Mouse (Mus musculus) olfactory bulb, adult 2 months (tissue): Measurements from ENCODE around the gene Comp. TPM values are rescaled to one million over a fixed set of nuclear protein-coding genes. Genes with fewer than 3 reads are reported as not detected.

ENCODE experiments used
- H3K27ac ChIP-seq: fragments of 200-500 bp; 2 replicates; pipeline ENCODE4 v1.5.1; 2012; ENCODE audit warnings: low read depth, low read length; ENCODE audit not compliant: insufficient read depth
- H3K4me1 ChIP-seq: fragments of 200-500 bp; 2 replicates; pipeline ENCODE4 v1.6.1; 2012; ENCODE audit warnings: low read length; ENCODE audit not compliant: control insufficient read depth, insufficient read depth
- H3K4me3 ChIP-seq: fragments of 200-500 bp; 2 replicates; pipeline ENCODE4 v1.5.1; 2012; ENCODE audit warnings: mild to moderate bottlenecking, low read depth, low read length, moderate library complexity; ENCODE audit not compliant: insufficient read depth
- CTCF ChIP-seq: fragments of 200-500 bp; IDR thresholded peaks from 2 replicates; pipeline ENCODE4 v1.5.1; 2012; ENCODE audit warnings: low read depth, mild to moderate bottlenecking, low read length, moderate library complexity; ENCODE audit not compliant: insufficient read depth
- POLR2A ChIP-seq: fragments of 200-500 bp; IDR thresholded peaks from 2 replicates; pipeline ENCODE4 v1.6.1; 2012; ENCODE audit warnings: mild to moderate bottlenecking, low read depth, low read length, moderate library complexity; ENCODE audit not compliant: insufficient read depth
- WGBS: fragments of 180-500 bp; shearing (Covaris S2); methylation state at CpG from one replicate; pipeline ENCODE4 v1.1.7; 2018; 5-methylcytosine and 5-hydroxymethylcytosine counted together
- polyA plus RNA-seq: library from polyadenylated mRNA; stranded (reverse); fragments of >200 nt; gene quantifications from 2 replicates; pipeline ENCODE4 v1.2.4, GENCODE M21; 2012; ENCODE audit warnings: low replicate concordance; ENCODE audit not compliant: missing spikeins, insufficient read depth, insufficient read length

The Comp gene
- polyA plus RNA-seq, result not detected in 2 replicates

DNA sequence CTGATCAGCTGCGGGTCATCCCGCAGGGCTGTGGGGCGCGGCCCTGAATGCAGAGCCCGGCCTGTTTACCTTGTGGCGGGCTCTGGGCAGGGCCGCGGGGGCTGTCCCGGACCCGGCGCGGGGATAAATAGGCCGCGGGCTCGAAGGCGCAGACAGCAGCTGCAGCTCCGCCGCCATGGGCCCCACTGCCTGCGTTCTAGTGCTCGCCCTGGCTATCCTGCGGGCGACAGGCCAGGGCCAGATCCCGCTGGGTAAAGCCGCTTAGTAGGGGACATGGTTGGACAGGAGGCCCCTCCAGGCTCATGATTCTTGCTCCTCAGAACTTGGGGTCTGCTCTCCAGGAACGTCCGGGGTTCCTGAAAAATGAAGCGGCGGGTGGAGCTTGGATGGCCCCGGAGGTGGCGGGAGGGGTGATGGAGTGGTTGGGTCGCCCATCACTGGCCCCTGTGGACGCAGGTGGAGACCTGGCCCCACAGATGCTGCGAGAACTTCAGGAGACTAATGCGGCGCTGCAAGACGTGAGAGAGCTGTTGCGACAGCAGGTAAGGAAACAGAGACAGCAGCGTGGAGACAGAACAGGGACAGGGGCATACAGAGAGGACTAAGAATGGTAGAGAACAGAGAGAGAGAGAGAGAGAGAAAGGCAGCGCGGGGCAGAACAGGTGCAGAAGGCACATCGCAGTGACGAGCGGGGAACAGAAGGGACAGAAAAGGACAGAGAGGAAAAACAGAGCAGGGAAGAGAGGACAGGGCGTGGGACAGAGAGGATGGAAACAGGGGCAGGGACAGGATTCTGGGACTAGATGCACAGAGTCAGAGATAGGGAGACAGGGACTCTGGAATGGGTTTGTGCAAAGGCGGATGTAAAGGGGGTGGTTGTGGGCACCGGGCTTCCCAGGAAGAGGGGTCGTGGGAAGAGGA, at the start of gene Comp:
Gene Comp, plus strand, starts transcription at position 162 of the 921 bp plus-strand sequence.
- WGBS, result 9% methylated on average over 47 of the region's 47 CpGs
- Histone ChIP-seq H3K4me3 (peak within 1 kb of the TSS; percentile 11; the same call in 1 of the 2 replicates), H3K27ac (no peak within 1 kb of the TSS), H3K4me1 (peaks cover 26% of the 10 kb centered on the region)
- TF ChIP-seq CTCF, result no peak
- no peak for TF ChIP-seq POLR2A

DNA sequence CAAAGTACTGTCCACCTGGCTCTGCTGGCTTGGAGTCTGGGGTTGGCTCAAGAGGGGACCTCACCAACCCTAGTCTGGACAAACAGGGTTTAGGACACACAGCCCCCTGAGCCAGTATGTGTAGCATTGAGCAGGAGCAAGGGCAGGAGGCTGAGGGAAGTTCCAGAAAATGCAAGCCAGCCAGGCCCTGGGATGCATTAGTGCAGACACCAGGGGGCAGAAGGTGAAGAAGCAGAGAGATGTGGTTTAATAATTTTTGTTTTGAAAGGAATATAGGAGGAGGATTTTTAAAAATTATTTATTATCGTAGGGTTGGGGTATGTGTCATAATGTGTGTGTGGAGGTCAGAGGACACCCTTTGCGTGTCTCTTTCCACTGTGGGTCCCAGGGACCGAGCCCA, 49.6 kb upstream of the Comp start:
- Histone ChIP-seq H3K4me3 (no peak overlapping the region), H3K27ac (no peak overlapping the region), H3K4me1 (peaks cover 6% of the 10 kb centered on the region)
- TF ChIP-seq POLR2A (no peak), CTCF (no peak)
- 95% methylated on average over 3 of the region's 3 CpGs for WGBS

DNA sequence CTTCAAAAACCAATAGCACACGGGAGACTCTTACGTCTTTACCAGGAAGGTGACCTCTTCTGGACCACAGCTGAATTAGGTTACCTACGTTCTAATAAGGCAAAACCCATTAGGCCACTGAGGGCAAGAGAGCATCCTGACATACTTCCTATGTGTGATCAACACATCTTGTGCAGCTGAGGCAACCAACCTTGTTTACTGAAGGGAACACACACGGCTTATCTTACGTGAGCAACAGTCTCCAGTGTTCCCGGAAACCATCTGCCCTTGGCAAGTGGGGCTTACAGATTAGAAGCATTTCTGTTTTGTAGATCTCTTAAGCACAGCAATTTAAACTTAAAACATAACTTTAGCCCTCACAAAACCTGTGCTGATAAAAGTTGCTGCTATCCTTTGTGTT, 45.8 kb upstream of the Comp start:
- peaks cover 36% of the 10 kb centered on the region for H3K4me1 ChIP-seq
- no peak overlapping the region for H3K27ac ChIP-seq
- H3K4me3 ChIP-seq, result no peak overlapping the region
- WGBS, result 87% methylated on average over 6 of the region's 6 CpGs
- TF ChIP-seq CTCF, result no peak
- TF ChIP-seq POLR2A, result no peak

DNA sequence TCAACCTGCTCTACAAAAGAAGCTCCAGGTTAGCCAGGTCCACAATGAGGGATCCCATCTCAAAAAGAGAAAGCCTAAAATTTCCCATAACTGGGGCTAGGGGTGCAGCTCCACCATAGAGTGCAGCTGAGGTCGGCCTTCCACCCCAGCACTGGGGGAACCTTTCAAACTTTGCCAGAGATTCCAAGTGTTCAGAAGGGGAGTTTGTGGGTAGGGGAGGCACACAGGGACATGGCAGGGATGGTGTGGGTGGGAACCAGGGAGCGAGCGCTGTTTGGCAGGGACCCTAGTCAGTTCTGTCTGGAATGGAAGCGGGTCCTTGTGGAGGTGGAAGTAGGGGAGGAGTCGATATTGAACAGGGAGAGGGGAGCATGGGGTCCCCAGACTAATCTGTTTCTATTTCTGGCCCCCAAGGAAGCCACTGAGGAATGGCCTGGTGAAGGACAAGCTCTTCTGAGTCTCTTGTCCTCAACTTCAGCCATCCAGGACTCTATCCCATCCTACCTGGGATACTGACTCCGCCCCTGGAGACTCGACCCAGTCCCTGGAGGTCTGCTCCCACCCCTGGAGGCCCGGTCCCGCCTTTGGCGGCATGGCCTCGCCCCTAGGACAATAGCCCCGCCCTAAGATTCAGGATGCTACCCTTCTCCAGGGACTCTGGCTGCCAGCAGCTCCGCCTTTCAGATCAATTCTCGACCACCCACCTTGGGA, 44.1 kb upstream of the Comp start, which contains the start of gene Gdf1:
Gene Gdf1, plus strand, starts transcription at position 694 of the 711 bp plus-strand sequence.
- Histone ChIP-seq H3K4me1 (peaks cover 39% of the 10 kb centered on the region), H3K4me3 (no peak within 1 kb of the TSS), H3K27ac (peak within 1 kb of the TSS; percentile 21; the same call in 1 of the 2 replicates)
- TF ChIP-seq POLR2A (no peak), CTCF (no peak)
- 44% methylated on average over 14 of the region's 14 CpGs for WGBS

DNA sequence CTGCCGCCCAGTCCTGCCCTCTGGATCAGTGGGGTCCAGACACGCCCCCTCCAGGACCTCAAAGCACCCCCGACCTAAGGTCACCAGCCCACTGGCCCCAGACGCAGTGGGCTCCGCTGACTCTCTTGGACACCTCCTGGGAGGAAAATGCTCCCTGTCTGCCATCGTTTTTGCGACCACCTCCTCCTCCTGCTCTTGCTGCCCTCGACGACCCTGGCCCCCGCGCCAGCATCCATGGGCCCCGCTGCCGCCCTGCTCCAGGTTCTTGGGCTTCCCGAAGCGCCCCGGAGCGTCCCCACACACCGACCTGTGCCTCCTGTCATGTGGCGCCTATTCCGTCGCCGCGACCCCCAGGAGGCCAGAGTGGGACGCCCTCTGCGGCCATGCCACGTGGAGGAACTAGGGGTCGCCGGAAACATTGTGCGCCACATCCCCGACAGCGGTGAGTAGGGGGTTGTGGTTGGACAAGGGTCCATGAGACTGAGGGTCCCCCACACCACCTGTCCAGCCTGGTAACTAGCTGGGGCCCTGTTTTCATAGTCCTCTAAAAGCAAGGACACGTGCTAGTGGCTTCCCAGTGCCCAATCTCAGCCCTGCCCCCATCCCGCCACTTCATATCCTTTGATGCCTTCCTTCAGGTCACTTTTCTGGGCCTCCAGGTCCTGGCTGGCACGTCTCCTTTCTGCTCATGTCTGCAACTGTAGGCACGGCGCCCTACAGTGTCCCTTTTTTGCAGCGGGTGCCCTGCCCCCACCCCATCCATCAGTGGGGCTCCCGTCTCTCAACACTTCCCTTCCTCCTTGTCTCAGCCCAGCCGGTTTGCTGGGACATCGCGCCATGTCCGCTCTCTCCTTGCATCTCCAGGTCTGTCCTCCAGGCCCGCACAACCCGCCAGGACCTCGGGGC, 43.3 kb upstream of the Comp start:
- H3K27ac ChIP-seq, result peak overlapping the region; percentile 21; the same call in 1 of the 2 replicates
- TF ChIP-seq CTCF (no peak), POLR2A (no peak)

DNA sequence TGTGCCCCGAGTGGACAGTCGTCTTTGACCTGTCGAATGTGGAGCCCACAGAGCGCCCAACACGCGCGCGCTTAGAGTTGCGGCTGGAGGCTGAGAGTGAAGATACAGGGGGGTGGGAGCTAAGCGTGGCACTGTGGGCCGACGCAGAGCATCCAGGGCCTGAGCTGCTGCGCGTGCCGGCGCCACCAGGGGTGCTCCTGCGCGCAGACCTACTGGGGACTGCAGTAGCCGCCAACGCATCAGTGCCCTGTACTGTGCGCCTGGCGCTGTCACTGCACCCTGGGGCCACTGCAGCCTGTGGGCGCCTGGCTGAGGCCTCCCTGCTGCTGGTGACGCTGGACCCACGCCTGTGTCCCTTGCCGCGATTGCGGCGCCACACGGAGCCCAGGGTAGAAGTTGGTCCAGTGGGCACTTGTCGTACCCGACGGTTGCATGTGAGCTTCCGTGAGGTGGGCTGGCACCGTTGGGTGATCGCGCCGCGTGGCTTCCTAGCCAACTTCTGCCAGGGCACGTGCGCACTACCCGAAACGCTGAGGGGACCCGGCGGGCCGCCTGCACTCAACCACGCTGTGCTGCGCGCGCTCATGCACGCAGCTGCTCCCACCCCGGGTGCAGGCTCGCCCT, 42.5 kb upstream of the Comp start:
- peak overlapping the region; percentile 21; the same call in 1 of the 2 replicates for H3K27ac ChIP-seq

More for the DNA sequence above, 43.3 kb upstream of the Comp start:
- H3K4me3 ChIP-seq, result no peak overlapping the region
- 34% methylated on average over 45 of the region's 45 CpGs for WGBS
- peaks cover 39% of the 10 kb centered on the region for H3K4me1 ChIP-seq

DNA sequence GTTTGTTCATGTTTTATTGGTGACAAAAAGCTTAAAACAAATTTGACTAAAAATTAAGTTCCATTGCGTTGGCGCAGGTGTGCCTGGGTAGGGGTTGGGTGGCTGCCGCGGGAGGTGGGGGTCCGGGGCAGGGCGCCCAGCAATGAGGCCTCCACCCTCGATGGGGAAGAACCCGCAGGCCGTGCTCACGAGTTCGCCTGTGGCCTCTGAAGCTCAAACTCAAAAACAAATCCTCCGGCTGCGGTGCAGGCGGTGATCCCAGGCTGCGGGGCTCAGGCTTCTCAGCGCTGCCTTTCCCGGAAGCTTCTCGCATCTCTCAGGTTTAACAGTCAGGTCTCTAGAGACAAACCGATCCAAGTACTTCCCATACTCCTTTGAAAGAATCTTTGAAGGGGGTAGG, 41.8 kb upstream of the Comp start:
- TF ChIP-seq POLR2A (no peak), CTCF (no peak)
- Histone ChIP-seq H3K4me1 (peaks cover 39% of the 10 kb centered on the region), H3K27ac (no peak overlapping the region), H3K4me3 (no peak overlapping the region)
- WGBS, result 60% methylated on average over 19 of the region's 19 CpGs

More for the DNA sequence above, 42.5 kb upstream of the Comp start:
- peak; percentile 57; the same call in 1 of the 2 replicates for TF ChIP-seq CTCF
- no peak for TF ChIP-seq POLR2A
- Histone ChIP-seq H3K4me1 (peaks cover 39% of the 10 kb centered on the region), H3K4me3 (no peak overlapping the region)
- WGBS, result 21% methylated on average over 53 of the region's 53 CpGs
